Mouse (Mus musculus) left cerebral cortex, adult 9 months (tissue): Measurements from ENCODE around the gene Tbc1d22a.

ENCODE experiments used
- DNase-seq, 2 experiments: peaks; one replicate each; pipeline ENCODE4 v3.0.0; 2022; ENCODE audit warnings: low spot score in 2 of 2

Gene Tbc1d22a

GRCm38 (mm10) chr15:86234517-86235441, 20.5 kb downstream of the Tbc1d22a start:
- DNase-seq = peak; percentile 55 to 79

GRCm38 (mm10) chr15:86236252-86236651, 22.0 kb downstream of the Tbc1d22a start:
- DNase-seq = peak in 1 of 2 experiments; percentile 78

GRCm38 (mm10) chr15:86238076-86238475, 23.8 kb downstream of the Tbc1d22a start:
- DNase-seq = peak in 1 of 2 experiments; percentile 57

- no peak for DNase-seq
Observed at GRCm38 (mm10) chr15:86239068-86239467, 24.8 kb downstream of the Tbc1d22a start.

- DNase-seq = peak in 1 of 2 experiments; percentile 52
Observed at GRCm38 (mm10) chr15:86239801-86240200, 25.5 kb downstream of the Tbc1d22a start.

GRCm38 (mm10) chr15:86243708-86244107, 29.4 kb downstream of the Tbc1d22a start:
- peak in 1 of 2 experiments; percentile 87 for DNase-seq

GRCm38 (mm10) chr15:86244380-86244779, 30.1 kb downstream of the Tbc1d22a start:
- no peak for DNase-seq

GRCm38 (mm10) chr15:86250269-86250668, 36.0 kb downstream of the Tbc1d22a start:
- peak in 1 of 2 experiments; percentile 69 for DNase-seq

- no peak for DNase-seq
Observed at GRCm38 (mm10) chr15:86252130-86252529, 37.9 kb downstream of the Tbc1d22a start.

GRCm38 (mm10) chr15:86252684-86253083, 38.4 kb downstream of the Tbc1d22a start:
- no peak for DNase-seq

- peak in 1 of 2 experiments; percentile 71 for DNase-seq
Observed at GRCm38 (mm10) chr15:86253411-86253810, 39.2 kb downstream of the Tbc1d22a start.

GRCm38 (mm10) chr15:86256201-86256600, 41.9 kb downstream of the Tbc1d22a start:
- DNase-seq = no peak

- DNase-seq = no peak
Observed at GRCm38 (mm10) chr15:86256728-86257179, 42.5 kb downstream of the Tbc1d22a start.

GRCm38 (mm10) chr15:86257916-86258685, 43.8 kb downstream of the Tbc1d22a start:
- no peak for DNase-seq

GRCm38 (mm10) chr15:86259233-86259632, 45.0 kb downstream of the Tbc1d22a start:
- no peak for DNase-seq

- DNase-seq = no peak
Observed at GRCm38 (mm10) chr15:86260111-86260510, 45.9 kb downstream of the Tbc1d22a start.

- no peak for DNase-seq
Observed at GRCm38 (mm10) chr15:86264389-86264788, 50.1 kb downstream of the Tbc1d22a start.

- DNase-seq = no peak
Observed at GRCm38 (mm10) chr15:86264803-86265202, 50.5 kb downstream of the Tbc1d22a start.

GRCm38 (mm10) chr15:86266975-86267374, 52.7 kb downstream of the Tbc1d22a start:
- no peak for DNase-seq

GRCm38 (mm10) chr15:86268526-86268925, 54.3 kb downstream of the Tbc1d22a start:
- no peak for DNase-seq

GRCm38 (mm10) chr15:86275754-86276153, 61.5 kb downstream of the Tbc1d22a start:
- no peak for DNase-seq

GRCm38 (mm10) chr15:86276538-86277264, 62.4 kb downstream of the Tbc1d22a start:
- no peak for DNase-seq
